Mouse (Mus musculus): ENCODE results near the gene Tex14. TPM values are rescaled to one million over a fixed set of nuclear protein-coding genes. Genes with fewer than 3 reads are reported as not detected.
"Not testable (repeated sequence)": the region's sequence is repeated elsewhere in the genome, so short reads cannot be mapped to it uniquely, and the experiment has no call there.

Gene Tex14
- polyA plus RNA-seq, 1 experiment, result 0.55 TPM

DNA sequence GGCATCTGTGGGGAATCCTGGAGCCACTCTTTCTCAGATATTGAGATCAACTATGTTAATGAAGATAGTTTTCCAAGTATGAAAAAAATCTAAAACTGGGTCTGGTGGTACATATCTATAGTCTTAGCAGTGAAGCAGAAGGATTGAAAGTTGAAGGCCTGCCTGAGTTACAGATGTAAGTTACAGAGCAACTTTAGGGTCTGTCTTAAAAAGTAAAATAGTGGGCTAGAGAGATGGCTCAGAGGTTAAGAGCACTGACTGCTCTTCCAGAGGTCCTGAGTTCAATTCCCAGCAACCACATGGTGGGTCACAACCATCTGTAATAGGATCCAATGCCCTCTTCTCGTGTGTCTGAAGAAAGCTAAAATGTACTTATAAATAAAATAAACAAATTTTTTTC lies 27.6 kb downstream of the Tex14 start:
- TF ChIP-seq CTCF (IDR thresholded peaks at IDR 0.05; ENCODE audit: borderline replicate concordance, control insufficient read depth, extremely low read depth, insufficient read depth, low read length, poor library complexity) (no peak), POLR2A (IDR thresholded peaks at IDR 0.05; ENCODE audit: control insufficient read depth, extremely low read depth, insufficient read depth, low read length, poor library complexity) (no peak)
- 88% methylated on average over 1 of the region's 1 CpGs for WGBS
- H3K36me3 ChIP-seq (ENCODE audit: control insufficient read depth, insufficient read depth, low read length), result no peaks in the 10 kb centered on the region
- no peak overlapping the region for H3K4me3 ChIP-seq (ENCODE audit: control insufficient read depth, insufficient read depth, low read length)
- H3K27ac ChIP-seq (ENCODE audit: control insufficient read depth, insufficient read depth, low read length), result no peak overlapping the region
- no peaks in the 10 kb centered on the region; the same call in 1 of the 2 replicates for H3K4me1 ChIP-seq (replicated peaks; ENCODE audit: control insufficient read depth, insufficient read depth, low read length)
- no peaks in the 10 kb centered on the region for H3K27me3 ChIP-seq (ENCODE audit: control insufficient read depth, insufficient read depth, low read length)
- DNase-seq, result no peak

GRCm38 (mm10) chr11:87432933-87433669 lies 28.2 kb downstream of the Tex14 start:
- no peak overlapping the region for H3K4me3 ChIP-seq (ENCODE audit: control insufficient read depth, insufficient read depth, low read length)
- no peaks in the 10 kb centered on the region for H3K36me3 ChIP-seq (ENCODE audit: control insufficient read depth, insufficient read depth, low read length)
- DNase-seq, result no peak
- TF ChIP-seq CTCF (IDR thresholded peaks at IDR 0.05; ENCODE audit: borderline replicate concordance, control insufficient read depth, extremely low read depth, insufficient read depth, low read length, poor library complexity), result no peak
- TF ChIP-seq POLR2A (IDR thresholded peaks at IDR 0.05; ENCODE audit: control insufficient read depth, extremely low read depth, insufficient read depth, low read length, poor library complexity), result no peak
- no peaks in the 10 kb centered on the region; the same call in 1 of the 2 replicates for H3K4me1 ChIP-seq (replicated peaks; ENCODE audit: control insufficient read depth, insufficient read depth, low read length)
- 76% methylated on average over 6 of the region's 6 CpGs for WGBS
- no peaks in the 10 kb centered on the region for H3K27me3 ChIP-seq (ENCODE audit: control insufficient read depth, insufficient read depth, low read length)
- H3K27ac ChIP-seq (ENCODE audit: control insufficient read depth, insufficient read depth, low read length), result no peak overlapping the region

- WGBS, result 99% methylated on average over 2 of the region's 2 CpGs
- not testable (repeated sequence) for H3K4me3 ChIP-seq (ENCODE audit: control insufficient read depth, insufficient read depth, low read length); H3K36me3 ChIP-seq (ENCODE audit: control insufficient read depth, insufficient read depth, low read length); H3K27me3 ChIP-seq (ENCODE audit: control insufficient read depth, insufficient read depth, low read length); H3K4me1 ChIP-seq (replicated peaks; ENCODE audit: control insufficient read depth, insufficient read depth, low read length); H3K27ac ChIP-seq (ENCODE audit: control insufficient read depth, insufficient read depth, low read length); DNase-seq
Observed at GRCm38 (mm10) chr11:87435107-87435506, 30.2 kb downstream of the Tex14 start.

- no peak for DNase-seq
- no peaks in the 10 kb centered on the region for H3K27me3 ChIP-seq (ENCODE audit: control insufficient read depth, insufficient read depth, low read length)
- TF ChIP-seq CTCF (IDR thresholded peaks at IDR 0.05; ENCODE audit: borderline replicate concordance, control insufficient read depth, extremely low read depth, insufficient read depth, low read length, poor library complexity), result no peak
- no peak for TF ChIP-seq POLR2A (IDR thresholded peaks at IDR 0.05; ENCODE audit: control insufficient read depth, extremely low read depth, insufficient read depth, low read length, poor library complexity)
- H3K4me3 ChIP-seq (ENCODE audit: control insufficient read depth, insufficient read depth, low read length), result no peak overlapping the region
- H3K36me3 ChIP-seq (ENCODE audit: control insufficient read depth, insufficient read depth, low read length), result no peaks in the 10 kb centered on the region
- H3K27ac ChIP-seq (ENCODE audit: control insufficient read depth, insufficient read depth, low read length), result no peak overlapping the region
- WGBS, result 87% methylated on average over 5 of the region's 5 CpGs
- H3K4me1 ChIP-seq (replicated peaks; ENCODE audit: control insufficient read depth, insufficient read depth, low read length), result no peaks in the 10 kb centered on the region
Observed at GRCm38 (mm10) chr11:87436326-87437232, 31.7 kb downstream of the Tex14 start.

DNA sequence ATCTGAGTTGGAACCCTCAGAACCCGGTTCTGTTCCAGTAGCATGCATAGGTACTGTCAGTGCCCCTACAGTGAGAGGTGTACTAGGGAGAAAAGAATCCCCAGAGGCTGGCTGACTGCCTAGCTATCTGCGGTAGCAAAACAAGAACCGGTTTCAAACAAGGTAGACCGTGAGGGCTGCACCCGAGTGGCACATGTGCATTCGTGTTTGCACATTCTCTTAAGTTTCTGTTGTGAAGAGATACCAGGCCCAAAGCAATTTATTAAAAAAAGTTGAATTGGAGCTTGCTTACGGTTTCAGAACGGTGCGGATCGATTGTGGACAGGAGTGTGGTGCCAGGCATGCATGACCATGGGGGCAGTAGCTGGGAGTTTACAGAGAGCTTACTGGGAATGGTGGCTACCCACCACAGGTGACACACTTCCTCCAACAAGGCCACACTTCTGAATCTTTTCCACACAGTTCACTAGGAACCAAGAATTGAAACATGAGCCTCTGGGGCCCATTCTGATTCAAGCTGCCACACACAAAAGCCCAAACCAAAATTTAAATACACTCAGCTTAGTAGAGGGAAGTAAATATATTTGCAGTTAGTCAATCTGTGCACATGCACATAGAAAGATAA lies 35.0 kb downstream of the Tex14 start:
- Histone ChIP-seq H3K4me3 (ENCODE audit: control insufficient read depth, insufficient read depth, low read length) (no peak overlapping the region), H3K36me3 (ENCODE audit: control insufficient read depth, insufficient read depth, low read length) (no peaks in the 10 kb centered on the region), H3K27me3 (ENCODE audit: control insufficient read depth, insufficient read depth, low read length) (no peaks in the 10 kb centered on the region), H3K4me1 (replicated peaks; ENCODE audit: control insufficient read depth, insufficient read depth, low read length) (0 out of 2 replicates have a peak, but pooled peaks cover under 1% of the 10 kb centered on the region), H3K27ac (ENCODE audit: control insufficient read depth, insufficient read depth, low read length) (no peak overlapping the region)
- WGBS, result 95% methylated on average over 10 of the region's 10 CpGs
- no peak for DNase-seq
- TF ChIP-seq CTCF (IDR thresholded peaks at IDR 0.05; ENCODE audit: borderline replicate concordance, control insufficient read depth, extremely low read depth, insufficient read depth, low read length, poor library complexity) (no peak), POLR2A (IDR thresholded peaks at IDR 0.05; ENCODE audit: control insufficient read depth, extremely low read depth, insufficient read depth, low read length, poor library complexity) (no peak)

DNA sequence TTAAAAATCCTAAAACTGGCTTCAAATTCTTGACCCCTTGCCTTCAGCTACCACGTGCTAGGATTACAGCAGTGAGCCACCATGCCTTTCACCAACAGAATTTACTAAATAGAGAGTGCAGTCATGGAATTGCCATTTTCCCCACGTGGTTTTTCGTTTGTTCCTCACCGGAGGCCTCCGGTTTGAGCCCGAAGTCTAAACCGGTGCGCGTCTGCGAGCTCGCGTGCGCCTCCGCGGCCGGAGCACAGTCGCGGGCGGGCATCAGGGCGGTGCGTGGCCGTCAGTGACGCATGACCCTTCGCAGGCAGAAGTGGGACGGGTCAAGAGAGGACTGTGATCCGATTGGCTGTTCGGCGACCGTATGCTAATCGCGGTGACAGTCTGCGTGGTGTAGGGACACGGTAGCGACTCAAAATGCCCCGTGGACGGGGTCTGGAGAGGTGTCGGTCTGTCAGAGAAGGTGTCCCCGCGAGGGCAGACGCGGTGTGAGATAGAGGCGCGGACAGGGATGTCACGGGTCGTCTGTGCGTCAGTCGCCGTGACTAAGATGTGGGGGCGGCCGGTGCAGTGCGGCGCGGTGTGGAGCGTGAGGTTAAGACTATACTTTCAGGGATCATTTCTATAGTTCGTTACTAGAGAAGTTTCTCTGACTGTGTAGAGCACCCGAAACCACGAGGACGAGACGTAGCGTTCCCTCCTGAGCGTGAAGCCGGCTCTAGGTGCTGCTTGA lies 37.9 kb downstream of the Tex14 start:
- peak; percentile 71 for DNase-seq
- under 1% methylated on average over 33 of the region's 62 CpGs for WGBS
- H3K27ac ChIP-seq (ENCODE audit: control insufficient read depth, insufficient read depth, low read length), result peak overlapping the region; percentile 63
- not testable (repeated sequence) for H3K36me3 ChIP-seq (ENCODE audit: control insufficient read depth, insufficient read depth, low read length); H3K27me3 ChIP-seq (ENCODE audit: control insufficient read depth, insufficient read depth, low read length); H3K4me1 ChIP-seq (replicated peaks; ENCODE audit: control insufficient read depth, insufficient read depth, low read length)
- TF ChIP-seq POLR2A (IDR thresholded peaks at IDR 0.05; ENCODE audit: control insufficient read depth, extremely low read depth, insufficient read depth, low read length, poor library complexity), result peak; percentile 62
- H3K4me3 ChIP-seq (ENCODE audit: control insufficient read depth, insufficient read depth, low read length), result peak overlapping the region; percentile 49

Measured in thymus, adult 2 months (tissue).